Mouse (Mus musculus) lung, adult 10 weeks (tissue): ENCODE measurements around the gene Olfr1480. TPM values are rescaled to one million over a fixed set of nuclear protein-coding genes. Genes with fewer than 3 reads are reported as not detected.

Source experiments
- polyA plus RNA-seq: library from polyadenylated mRNA; stranded (reverse); fragments of 350-450 nt; fragmentation: Illumina TruSeq; extraction: RNeasy Lipid Tissue Mini Kit (QIAGEN cat#74804); gene quantifications from one replicate; pipeline ENCODE4 v1.2.3, GENCODE M21; 2014; ENCODE audit warnings: low read depth, low replicate concordance; ENCODE audit not compliant: insufficient read depth

Gene Olfr1480
- not detected for polyA plus RNA-seq

GRCm38 (mm10) chr19:13527613-13528012 is at the start of gene Olfr1480:
TSS of gene Olfr1480 (plus strand) at chr19:13527913.

GRCm38 (mm10) chr19:13480096-13480495 is 47.6 kb upstream of the Olfr1480 start, which contains the start of gene Olfr1475:
TSS of gene Olfr1475 (minus strand) at chr19:13480196.

GRCm38 (mm10) chr19:13500246-13500645 is 27.5 kb upstream of the Olfr1480 start, which contains the start of gene Olfr1477:
TSS of gene Olfr1477 (plus strand) at chr19:13500546.

Other genes with a start within 250 kb of the Olfr1480 start
- not detected for gene Olfr1465, start 212.4 kb upstream of the Olfr1480 start, polyA plus RNA-seq
- not detected for gene Olfr1466, start 189.1 kb upstream of the Olfr1480 start, polyA plus RNA-seq
- not detected for gene Olfr1467, start 165.7 kb upstream of the Olfr1480 start, polyA plus RNA-seq
- gene Olfr1469, start 120.1 kb upstream of the Olfr1480 start, polyA plus RNA-seq, result not detected
- gene Olfr1471, start 84.5 kb upstream of the Olfr1480 start, polyA plus RNA-seq, result not detected
- not detected for gene Olfr1472, start 71.8 kb upstream of the Olfr1480 start, polyA plus RNA-seq
- not detected for gene Olfr1474, start 58.3 kb upstream of the Olfr1480 start, polyA plus RNA-seq
- gene Olfr1475, start 47.7 kb upstream of the Olfr1480 start, polyA plus RNA-seq, result not detected
- gene Olfr1477, start 27.4 kb upstream of the Olfr1480 start, polyA plus RNA-seq, result not detected
- gene Olfr1484, start 55.6 kb downstream of the Olfr1480 start, polyA plus RNA-seq, result not detected
- gene Olfr1487, start 89.5 kb downstream of the Olfr1480 start, polyA plus RNA-seq, result not detected
- gene Olfr1489, start 103.7 kb downstream of the Olfr1480 start, polyA plus RNA-seq, result not detected
- not detected for gene Olfr1490, start 123.2 kb downstream of the Olfr1480 start, polyA plus RNA-seq
- not detected for gene Olfr1491, start 169.4 kb downstream of the Olfr1480 start, polyA plus RNA-seq
- not detected for gene Olfr1493-ps1, start 195.4 kb downstream of the Olfr1480 start, polyA plus RNA-seq
- gene Olfr1494, start 211.8 kb downstream of the Olfr1480 start, polyA plus RNA-seq, result not detected
- gene Olfr1495, start 236.7 kb downstream of the Olfr1480 start, polyA plus RNA-seq, result not detected
- not detected for gene Olfr1496, start 250.0 kb downstream of the Olfr1480 start, polyA plus RNA-seq